Comparison of ENCODE assay signal across 16 mouse cellular contexts in the genomic region with DNA sequence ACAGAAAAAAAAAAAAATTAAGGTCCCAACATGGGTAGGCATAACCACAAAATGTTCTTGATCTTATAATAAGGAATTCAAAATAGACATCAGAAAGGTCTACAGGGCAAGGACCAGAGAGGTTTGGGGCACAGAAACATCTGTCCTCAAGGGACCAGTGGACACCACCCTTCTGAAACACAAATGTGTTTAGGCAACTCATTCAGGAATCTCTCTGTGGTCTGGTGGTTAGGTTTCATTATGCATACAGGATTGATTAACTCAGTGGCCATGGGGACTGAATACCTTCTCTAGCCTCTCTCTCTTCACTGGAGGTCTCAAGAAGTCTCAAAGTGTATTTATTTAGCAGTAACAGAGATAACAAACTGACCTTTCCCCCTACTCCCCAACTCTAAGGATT.
DNase-seq lines count a peak whose midpoint lies in the region; TF ChIP-seq lines count a peak whose summit lies in the region.
"Had no signal": no experiment of that assay in that cellular context is flagged by ENCODE, and none has a peak within 500 bp of the region (broad histone marks: within the 10 kb centered on the region; RNA-seq: fewer than 3 reads in every experiment).

No protein-coding gene starts in this region.

- peak; percentile 12 for DNase-seq in CH12.LX (ENCODE audit: extremely low read depth)
- peak; percentile 42 for DNase-seq in yolk sac, embryonic 10.5 days (ENCODE audit: low spot score)
- no peak for DNase-seq in frontal cortex, postnatal 36 days (ENCODE audit: low spot score in 2 of 2)
- DNase-seq in urinary bladder, postnatal 36 days (ENCODE audit: low spot score in 2 of 2): no peak
- DNase-seq: adrenal gland, adult 2 months; adrenal gland, adult 8-10 months; adrenal gland, postnatal 10 days; adrenal gland, postnatal 14 days; adrenal gland, postnatal 25 days; adrenal gland, postnatal 36 days; B cell, adult 2 months; cerebellum, adult 11 months; cerebellum, adult 11-12 months; cerebellum, adult 18-20 months; cerebellum, adult 2 months had no signal

- TF ChIP-seq POLR2A in CH12.LX (IDR thresholded peaks at IDR 0.05; ENCODE audit: low read depth, low read length): no peak

- TF ChIP-seq EP300 in CH12.LX (IDR thresholded peaks at IDR 0.05; ENCODE audit: low read length): peak; percentile 80

- dilution Hi-C loops in CH12.LX (cut with MboI; ENCODE audit: extremely low pct_ligation_motif_present, extremely low pct_unique_long_range_greater_than_20kb, low sequenced_read_pairs): no loop called here

- H3K4me1 ChIP-seq in CH12.LX (ENCODE audit: control insufficient read depth in 1 of 2, insufficient read depth in 2 of 2): peaks cover 0 to 10% of the 10 kb centered on the region in 2 experiments; a peak in 2 of 4 replicates

- H3K79me2 ChIP-seq in CH12.LX (replicated peaks; ENCODE audit: control insufficient read depth, extremely low read depth, insufficient read depth, poor library complexity, severe bottlenecking): no peaks in the 10 kb centered on the region

- H3K4me2 ChIP-seq in CH12.LX (ENCODE audit: insufficient read depth, low read depth, poor library complexity, severe bottlenecking): no peak overlapping the region

- no peaks in the 10 kb centered on the region for H3K9me3 ChIP-seq in CH12.LX (replicated peaks; ENCODE audit: low read length)
- H3K9me3 ChIP-seq: G1E had no signal

- H3K27me3 ChIP-seq in CH12.LX (replicated peaks): no peaks in the 10 kb centered on the region

- no peaks in the 10 kb centered on the region for H3K36me3 ChIP-seq in CH12.LX (replicated peaks in 1 of 2; ENCODE audit: control insufficient read depth in 1 of 2, insufficient read depth in 1 of 2, low read length in 1 of 2)
- H3K36me3 ChIP-seq: G1E had no signal

- no peak for TF ChIP-seq CTCF in CH12.LX (conservative IDR thresholded peaks at IDR 0.05 in 1 of 2, IDR thresholded peaks at IDR 0.05 in 1 of 2; ENCODE audit: low read depth in 2 of 2, low read length in 2 of 2)

- no peak for TF ChIP-seq RAD21 in CH12.LX (IDR thresholded peaks at IDR 0.05; ENCODE audit: low read depth, low read length)

- in situ Hi-C loops in CH12.LX (cut with MboI; ENCODE audit: low pct_ligation_motif_present, low pct_unique_long_range_greater_than_20kb, low sequenced_read_pairs): no loop called here

- H3K27ac ChIP-seq in CH12.LX (ENCODE audit: insufficient read depth, low read depth): no peak overlapping the region

- no peak overlapping the region for H3K4me3 ChIP-seq in CH12.LX (replicated peaks in 1 of 3; ENCODE audit: low read depth in 2 of 3, low read length in 2 of 3, poor library complexity in 1 of 3)

- no peak overlapping the region for H3K9ac ChIP-seq in CH12.LX (ENCODE audit: insufficient read depth, low read depth)

TF ChIP-seq in CH12.LX, 34 proteins besides CTCF, POLR2A, EP300 and RAD21:
- no peak for TF ChIP-seq CHD2 (IDR thresholded peaks at IDR 0.05; ENCODE audit: low read length)
- TF ChIP-seq ETS1 (conservative IDR thresholded peaks at IDR 0.05; ENCODE audit: low read depth, low read length): 0 out of 2 replicates have a peak, but pooled peaks have one; percentile 33
- no peak for TF ChIP-seq CHD1 (IDR thresholded peaks at IDR 0.05; ENCODE audit: low read depth, low read length)
- no peak for TF ChIP-seq PAX5 (IDR thresholded peaks at IDR 0.05; ENCODE audit: low read length)
- TF ChIP-seq ZMIZ1 (IDR thresholded peaks at IDR 0.05; ENCODE audit: low read depth, low read length): no peak
- no peak for TF ChIP-seq E2F4 (IDR thresholded peaks at IDR 0.05; ENCODE audit: insufficient replicate concordance, low read depth, low read length)
- TF ChIP-seq MAFK (IDR thresholded peaks at IDR 0.05; ENCODE audit: insufficient replicate concordance, low read length): peak; percentile 51; the same call in 1 of the 2 replicates
- peak; percentile 46; the same call in 1 of the 2 replicates for TF ChIP-seq MEF2A (IDR thresholded peaks at IDR 0.05; ENCODE audit: borderline replicate concordance, low read depth, low read length)
- TF ChIP-seq JUN (IDR thresholded peaks at IDR 0.05; ENCODE audit: insufficient read depth, low read depth, low read length): peak; percentile 34; the same call in 1 of the 2 replicates
- TF ChIP-seq JUND (conservative IDR thresholded peaks at IDR 0.05; ENCODE audit: low read depth, low read length): 0 out of 2 replicates have a peak, but pooled peaks have one; percentile 21
- no peak for TF ChIP-seq ELF1 (IDR thresholded peaks at IDR 0.05; ENCODE audit: low read depth, low read length)
- TF ChIP-seq RCOR1 (conservative IDR thresholded peaks at IDR 0.05; ENCODE audit: low read depth, low read length): 0 out of 2 replicates have a peak, but pooled peaks have one; percentile 50
- peak; percentile 57 for TF ChIP-seq BHLHE40 (IDR thresholded peaks at IDR 0.05; ENCODE audit: low read depth, low read length)
- no peak for TF ChIP-seq SIN3A (IDR thresholded peaks at IDR 0.05; ENCODE audit: low read length)
- TF ChIP-seq MAZ (IDR thresholded peaks at IDR 0.05; ENCODE audit: low read depth, low read length): no peak
- TF ChIP-seq IRF4 (IDR thresholded peaks at IDR 0.05; ENCODE audit: low read depth, low read length): peak; percentile 88
- TF ChIP-seq TCF12 (IDR thresholded peaks at IDR 0.05; ENCODE audit: low read depth, low read length): peak; percentile 44
- TF ChIP-seq MAX (IDR thresholded peaks at IDR 0.05; ENCODE audit: low read length): no peak
- no peak for TF ChIP-seq SMC3 (IDR thresholded peaks at IDR 0.05; ENCODE audit: low read depth, low read length)
- 0 out of 2 replicates have a peak, but pooled peaks have one; percentile 16 for TF ChIP-seq ZNF384 (IDR thresholded peaks at IDR 0.05; ENCODE audit: low read depth, low read length)
TF ChIP-seq in CH12.LX: peak in this region for 10.

Comparison
In these comparisons a context has a peak if more than half of its experiments do, and no peak if none do; other contexts are left out.
1. DNase-seq: peak in CH12.LX (single experiment) and yolk sac, embryonic 10.5 days (single experiment); none in frontal cortex, postnatal 36 days (0 of 2) and urinary bladder, postnatal 36 days (0 of 2).